Mouse (Mus musculus) embryonic facial prominence, embryonic 14.5 days (tissue): Measurements from ENCODE around the gene Tssc4. TPM values are rescaled to one million over a fixed set of nuclear protein-coding genes. Genes with fewer than 3 reads are reported as not detected.
A peak's percentile ranks its signal among the peaks of the same experiment; 100 is the strongest.

Experiments
- ATAC-seq: fragments of 200-750 bp; cut with Nextera tagmentation; 2 replicates; pipeline ENCODE4 v1.8.0; 2017; ENCODE audit warnings: low read depth, moderate number of reproducible peaks, moderate TSS enrichment
- DNase-seq: peaks from one replicate; pipeline ENCODE4 v3.0.0-alpha.2; 2015; ENCODE audit warnings: low spot score
- H3K27ac ChIP-seq: fragments of 300-500 bp; sonication (generic); replicated peaks from 2 replicates; pipeline ENCODE4 v1.5.1; 2014; ENCODE audit warnings: low read depth, mild to moderate bottlenecking, low read length, moderate library complexity
- H3K27me3 ChIP-seq: fragments of 300-500 bp; sonication (generic); replicated peaks from 2 replicates; pipeline ENCODE4 v1.6.1; 2014; ENCODE audit warnings: low read length; ENCODE audit not compliant: control insufficient read depth, insufficient read depth
- H3K36me3 ChIP-seq: fragments of 300-500 bp; sonication (generic); 2 replicates; pipeline ENCODE4 v1.6.1; 2014; ENCODE audit warnings: low read length, mixed read lengths; ENCODE audit not compliant: control insufficient read depth, insufficient read depth
- H3K4me1 ChIP-seq: fragments of 300-500 bp; sonication (generic); 2 replicates; pipeline ENCODE4 v1.6.1; 2014; ENCODE audit warnings: antibody characterized with exemption, low read length; ENCODE audit not compliant: control insufficient read depth, insufficient read depth
- H3K4me2 ChIP-seq: fragments of 300-500 bp; sonication (generic); 2 replicates; pipeline ENCODE4 v1.6.1; 2014; ENCODE audit warnings: low read depth, mild to moderate bottlenecking, low read length, moderate library complexity, mixed read lengths
- H3K4me3 ChIP-seq: fragments of 300-500 bp; sonication (generic); 2 replicates; pipeline ENCODE4 v1.5.1; 2014; ENCODE audit warnings: low read depth, mild to moderate bottlenecking, low read length
- H3K9ac ChIP-seq: fragments of 300-500 bp; sonication (generic); 2 replicates; pipeline ENCODE4 v1.6.1; 2014; ENCODE audit warnings: low read depth, mild to moderate bottlenecking, low read length, moderate library complexity, mixed read lengths
- H3K9me3 ChIP-seq: fragments of 300-500 bp; sonication (generic); 2 replicates; pipeline ENCODE4 v1.6.1; 2016; ENCODE audit warnings: low read length; ENCODE audit not compliant: control insufficient read depth
- WGBS: fragments of 180-500 bp; shearing (Covaris S2); extraction: QIAGEN DNeasy Blood & Tissue Kit; methylation state at CpG from one replicate; pipeline ENCODE4 v1.1.7; 2014; 5-methylcytosine and 5-hydroxymethylcytosine counted together
- polyA plus RNA-seq: library from polyadenylated mRNA; unstranded; fragments of >200 nt; fragmentation: Nextera tagmentation; extraction: Ambion mirVana; gene quantifications from 2 replicates; pipeline ENCODE4 v1.2.1, GENCODE M21; 2014

Tssc4 gene
- polyA plus RNA-seq, 1 experiment from 2014 or later, result 52.2 TPM

DNA sequence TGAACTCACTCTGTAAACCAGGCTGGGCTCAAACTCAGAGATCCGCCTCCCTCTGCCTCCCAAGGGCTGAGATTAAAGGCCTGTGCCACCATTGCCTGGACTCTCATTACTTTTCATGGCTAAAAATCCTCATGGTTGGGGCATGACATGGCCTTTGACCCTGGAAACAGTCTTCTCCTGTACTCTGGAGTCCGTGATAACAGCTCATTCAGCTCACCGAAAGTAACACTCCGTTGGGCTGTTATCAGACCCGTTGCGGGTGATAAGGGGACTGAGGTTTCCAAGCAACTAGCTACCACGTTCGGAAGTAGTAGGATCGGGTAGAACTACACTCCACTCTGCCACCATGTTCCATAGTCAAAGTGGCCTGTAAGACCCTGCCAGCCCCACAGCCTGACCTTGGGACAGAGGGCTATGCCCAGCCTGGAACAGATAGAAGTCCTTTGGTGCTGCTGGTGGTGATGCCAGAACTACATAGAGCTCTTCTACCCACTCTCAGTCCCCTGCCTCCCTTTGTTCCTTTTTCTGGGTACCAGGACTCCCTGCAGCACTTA, 11.3 kb upstream of the Tssc4 start:
- ATAC-seq (no peak), DNase-seq (no peak)
- Histone ChIP-seq H3K27ac (peak overlapping the region; percentile 62), H3K27me3 (no peaks in the 10 kb centered on the region), H3K4me2 (no peak overlapping the region; the same call in 1 of the 2 replicates), H3K4me3 (no peak overlapping the region), H3K4me1 (peaks cover 47% of the 10 kb centered on the region), H3K36me3 (peaks cover 39% of the 10 kb centered on the region), H3K9me3 (no peaks in the 10 kb centered on the region), H3K9ac (no peak overlapping the region)
- WGBS, result 83% methylated on average over 9 of the region's 9 CpGs

- Histone ChIP-seq H3K4me1 (peaks cover 47% of the 10 kb centered on the region), H3K4me2 (peak overlapping the region; percentile 23), H3K9me3 (no peaks in the 10 kb centered on the region), H3K27ac (peak overlapping the region; percentile 62), H3K27me3 (no peaks in the 10 kb centered on the region), H3K9ac (no peak overlapping the region), H3K4me3 (no peak overlapping the region), H3K36me3 (peaks cover 44% of the 10 kb centered on the region)
- 60% methylated on average over 5 of the region's 5 CpGs for WGBS
- ATAC-seq, result no peak
- peak; percentile 51 for DNase-seq
These were observed 10.8 kb upstream of the Tssc4 start for GRCm38 (mm10) chr7:143058221-143058697.

DNA sequence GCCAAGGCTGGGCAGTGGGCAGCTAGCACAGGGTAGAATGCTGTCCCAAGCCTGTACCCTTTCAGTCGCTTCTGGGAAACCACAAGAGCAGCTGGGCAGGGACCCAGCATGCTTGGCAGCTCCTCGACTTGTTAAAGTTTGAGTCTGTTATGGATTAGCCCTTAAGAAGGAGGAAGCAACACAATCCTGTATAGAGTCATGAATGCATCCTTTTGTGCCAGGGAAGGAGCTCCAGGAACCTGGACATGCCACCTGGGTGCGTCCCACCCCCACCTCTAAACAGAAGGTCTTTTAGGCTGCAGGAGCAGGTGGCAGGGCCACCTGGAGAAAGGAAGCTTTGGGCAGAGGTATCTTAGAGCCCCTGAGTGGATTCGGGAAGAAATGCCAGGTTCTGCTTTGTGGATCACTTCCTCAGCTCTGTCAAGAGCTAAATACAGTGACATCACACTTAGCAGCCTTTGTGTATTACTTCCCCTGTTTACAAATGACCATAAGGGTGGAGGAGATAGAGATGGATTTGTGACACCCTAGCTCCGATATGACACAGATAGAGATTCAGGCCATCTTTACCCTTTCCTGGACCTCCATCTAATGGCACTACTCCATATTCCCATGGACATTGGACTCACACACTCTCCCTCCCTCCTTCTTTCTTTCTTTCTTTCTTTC, 9.7 kb upstream of the Tssc4 start:
- Histone ChIP-seq H3K4me3 (no peak overlapping the region), H3K27ac (peak overlapping the region; percentile 62), H3K27me3 (no peaks in the 10 kb centered on the region), H3K4me2 (no peak overlapping the region), H3K4me1 (peaks cover 43% of the 10 kb centered on the region), H3K9me3 (no peaks in the 10 kb centered on the region), H3K36me3 (peaks cover 55% of the 10 kb centered on the region), H3K9ac (no peak overlapping the region; the same call in 1 of the 2 replicates)
- peak; percentile 35 for DNase-seq
- no peak for ATAC-seq
- 55% methylated on average over 5 of the region's 5 CpGs for WGBS

DNA sequence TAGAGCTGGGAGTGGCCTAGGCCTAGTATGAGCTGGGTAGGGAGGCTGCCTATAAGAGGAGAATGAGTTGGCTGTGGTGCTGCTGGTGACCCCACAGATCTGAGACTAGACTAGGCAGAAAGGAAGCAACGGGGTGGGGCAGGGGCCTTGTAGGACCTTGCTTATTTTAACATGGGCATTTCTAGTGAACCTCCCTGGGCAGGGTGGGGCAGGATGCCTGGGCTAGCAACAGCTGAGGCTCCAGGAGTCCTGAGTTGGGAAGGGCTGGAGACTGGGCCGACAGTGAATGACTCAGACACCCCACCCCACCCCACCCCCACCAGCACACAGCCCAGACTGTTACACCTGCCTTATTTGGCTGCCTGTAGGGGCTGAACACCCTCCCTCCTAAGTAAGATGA, 6.3 kb upstream of the Tssc4 start:
- Histone ChIP-seq H3K4me2 (no peak overlapping the region), H3K9me3 (no peaks in the 10 kb centered on the region), H3K36me3 (peaks cover 68% of the 10 kb centered on the region), H3K27ac (no peak overlapping the region), H3K4me3 (no peak overlapping the region), H3K9ac (no peak overlapping the region), H3K27me3 (no peaks in the 10 kb centered on the region), H3K4me1 (peaks cover 15% of the 10 kb centered on the region; the same call in 1 of the 2 replicates)
- DNase-seq, result no peak
- peak; percentile 39; the same call in 1 of the 2 replicates for ATAC-seq
- 100% methylated on average over 1 of the region's 2 CpGs for WGBS

DNA sequence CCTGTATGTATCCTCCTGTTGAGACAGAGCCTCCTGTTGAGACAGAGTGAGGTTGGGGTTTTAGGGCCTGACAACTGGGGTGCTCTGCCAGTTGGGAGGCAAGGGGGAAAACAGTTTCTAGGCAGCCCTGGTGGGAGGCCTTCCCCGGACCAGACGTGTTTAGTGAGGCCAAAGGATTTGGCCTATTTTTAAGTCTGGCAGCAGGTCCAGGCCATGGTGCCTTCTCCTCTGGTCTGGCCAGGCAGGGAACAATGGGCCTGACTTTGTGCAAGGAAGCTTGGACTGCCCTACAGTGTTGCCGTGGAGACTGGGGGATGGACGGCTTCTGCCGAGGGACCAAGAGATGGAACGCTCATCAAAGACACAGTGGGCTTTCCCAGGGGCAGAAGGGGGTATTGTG, 4.8 kb upstream of the Tssc4 start:
- Histone ChIP-seq H3K9me3 (no peaks in the 10 kb centered on the region), H3K4me2 (no peak overlapping the region), H3K27ac (no peak overlapping the region), H3K36me3 (peaks cover 74% of the 10 kb centered on the region), H3K9ac (no peak overlapping the region), H3K4me3 (no peak overlapping the region), H3K27me3 (no peaks in the 10 kb centered on the region), H3K4me1 (peaks cover 11% of the 10 kb centered on the region)
- 86% methylated on average over 6 of the region's 6 CpGs for WGBS
- no peak for DNase-seq
- no peak for ATAC-seq

- H3K27me3 ChIP-seq, result no peaks in the 10 kb centered on the region
- H3K9ac ChIP-seq, result no peak overlapping the region
- no peak overlapping the region for H3K4me2 ChIP-seq
- peaks cover 73% of the 10 kb centered on the region for H3K36me3 ChIP-seq
- ATAC-seq, result no peak
- DNase-seq, result no peak
- WGBS, result 93% methylated on average over 2 of the region's 2 CpGs
- peaks cover 15% of the 10 kb centered on the region for H3K4me1 ChIP-seq
- H3K27ac ChIP-seq, result no peak overlapping the region
- H3K4me3 ChIP-seq, result no peak overlapping the region
- no peaks in the 10 kb centered on the region for H3K9me3 ChIP-seq
These were observed 3.4 kb upstream of the Tssc4 start for GRCm38 (mm10) chr7:143065692-143066091.

DNA sequence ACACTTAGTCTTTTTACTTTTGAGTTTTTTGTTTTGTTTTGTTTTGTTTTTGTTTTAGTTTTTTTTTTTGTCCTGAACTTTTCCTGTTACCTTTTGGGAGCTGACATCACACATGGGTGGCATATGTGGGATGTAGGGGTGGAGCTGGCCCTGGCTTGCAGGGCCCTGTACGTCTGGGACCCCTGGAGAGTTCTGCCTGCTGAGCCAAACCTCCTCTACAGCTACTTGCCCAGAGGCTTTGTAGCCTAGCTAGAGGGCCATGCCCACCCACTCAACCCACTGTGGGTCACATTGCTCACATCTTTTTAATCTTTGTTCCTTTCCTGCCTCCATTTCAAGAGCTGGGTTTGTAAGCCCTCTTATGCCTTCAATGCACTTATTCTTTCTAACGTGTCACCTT, 1.6 kb upstream of the Tssc4 start:
- DNase-seq (no peak), ATAC-seq (no peak)
- H3K27ac ChIP-seq, result peak overlapping the region; percentile 97; the same call in 1 of the 2 replicates
- no peak overlapping the region for H3K9ac ChIP-seq
- no peaks in the 10 kb centered on the region for H3K9me3 ChIP-seq
- H3K4me2 ChIP-seq, result no peak overlapping the region
- H3K4me3 ChIP-seq, result no peak overlapping the region
- H3K27me3 ChIP-seq, result no peaks in the 10 kb centered on the region
- H3K4me1 ChIP-seq, result peaks cover 18% of the 10 kb centered on the region
- WGBS, result 70% methylated on average over 2 of the region's 2 CpGs
- peaks cover 74% of the 10 kb centered on the region for H3K36me3 ChIP-seq

DNA sequence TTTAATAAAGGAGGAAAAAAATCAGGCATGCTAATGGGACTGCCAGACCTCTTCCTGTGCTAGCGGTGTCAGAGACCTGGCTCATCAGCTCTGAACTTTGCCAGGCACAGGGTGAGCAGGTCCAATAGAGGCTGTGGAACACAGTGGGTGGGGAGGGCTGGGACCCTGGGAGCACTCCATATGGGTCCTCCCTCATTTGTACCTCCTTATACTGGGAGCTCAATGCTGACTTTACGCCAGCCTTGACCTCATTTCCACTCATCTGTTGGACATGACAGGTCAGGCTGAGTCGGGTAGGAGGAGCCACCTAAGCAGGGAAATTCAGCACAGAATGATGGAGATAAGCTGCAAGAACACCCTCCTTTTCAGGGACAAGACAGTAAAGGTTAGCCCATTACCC, 1.2 kb upstream of the Tssc4 start:
- Histone ChIP-seq H3K27me3 (no peaks in the 10 kb centered on the region), H3K4me3 (no peak overlapping the region), H3K4me2 (peak overlapping the region; percentile 58), H3K9me3 (no peaks in the 10 kb centered on the region), H3K4me1 (peaks cover 18% of the 10 kb centered on the region), H3K9ac (no peak overlapping the region), H3K36me3 (peaks cover 70% of the 10 kb centered on the region), H3K27ac (peak overlapping the region; percentile 97)
- WGBS, result 92% methylated on average over 3 of the region's 3 CpGs
- no peak for ATAC-seq
- no peak for DNase-seq
